ENCODE assay signal across 11 mouse cellular contexts in the genomic region with DNA sequence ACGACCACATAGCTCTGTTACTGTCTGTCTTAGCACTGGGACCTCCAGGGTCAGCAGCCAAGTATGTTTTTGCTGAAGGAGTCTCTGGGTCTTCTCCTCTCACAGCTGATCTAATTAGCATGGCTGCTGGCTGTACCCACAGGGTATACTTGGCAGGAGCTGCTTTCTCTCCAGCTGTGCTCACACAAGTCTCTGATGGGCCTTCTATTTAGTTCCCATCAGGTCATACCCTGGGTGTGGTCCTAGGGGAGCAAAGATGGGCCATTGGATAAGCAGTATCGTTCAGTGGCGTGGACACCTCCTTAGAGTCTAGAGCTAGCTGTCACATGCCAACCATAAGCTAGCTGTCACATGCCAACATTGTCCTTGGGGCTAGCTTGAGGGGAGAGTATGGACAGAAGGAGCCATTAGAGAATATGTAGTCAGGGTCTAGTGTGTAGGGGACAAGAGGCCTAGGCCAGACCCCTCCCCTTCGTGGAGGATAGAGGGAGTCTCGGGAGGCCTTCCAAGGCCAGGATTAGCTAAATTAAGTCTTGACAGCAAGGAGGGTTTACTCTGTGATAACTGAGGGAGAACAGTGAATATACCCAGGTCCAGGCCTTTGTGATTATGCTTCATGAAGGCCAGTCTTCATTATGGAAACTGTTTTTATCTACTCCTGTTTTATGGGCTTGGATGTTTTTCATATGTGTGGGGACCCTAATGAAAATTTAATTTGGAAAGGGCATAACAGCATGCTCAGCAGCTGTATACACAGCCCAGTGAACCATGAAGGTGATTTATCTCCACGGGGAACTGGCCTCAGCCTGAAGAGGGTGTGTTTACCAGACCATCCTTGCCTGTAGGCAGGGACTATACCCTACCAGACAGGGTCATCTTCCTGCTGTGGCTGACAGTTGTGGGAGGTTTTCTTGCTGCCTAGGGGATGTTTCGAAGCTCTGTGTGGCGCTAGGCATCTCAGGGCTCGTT.
DNase-seq lines count a peak whose midpoint lies in the region; ATAC-seq lines count a peak whose summit lies in the region.
"Had no signal": no experiment of that assay in that cellular context is flagged by ENCODE, and none has a peak within 500 bp of the region (broad histone marks: within the 10 kb centered on the region; RNA-seq: fewer than 3 reads in every experiment).

No protein-coding gene starts in this region.

- H3K27me3 ChIP-seq in forebrain, embryonic 13.5 days, result no peaks in the 10 kb centered on the region
- no peaks in the 10 kb centered on the region for H3K27me3 ChIP-seq in forebrain, embryonic 10.5 days (ENCODE audit: poor library complexity, severe bottlenecking)
- no peaks in the 10 kb centered on the region for H3K27me3 ChIP-seq in stomach, embryonic 15.5 days (replicated peaks)
- H3K27me3 ChIP-seq: limb, embryonic 13.5 days had no signal

- no peaks in the 10 kb centered on the region for H3K9me3 ChIP-seq in forebrain, embryonic 13.5 days (replicated peaks)
- no peaks in the 10 kb centered on the region for H3K9me3 ChIP-seq in forebrain, embryonic 10.5 days
- H3K9me3 ChIP-seq in stomach, embryonic 15.5 days, result no peaks in the 10 kb centered on the region
- H3K9me3 ChIP-seq: limb, embryonic 13.5 days had no signal

- H3K36me3 ChIP-seq in forebrain, embryonic 13.5 days (ENCODE audit: poor library complexity, severe bottlenecking), result no peaks in the 10 kb centered on the region
- no peaks in the 10 kb centered on the region for H3K36me3 ChIP-seq in forebrain, embryonic 10.5 days (replicated peaks)
- H3K36me3 ChIP-seq in stomach, embryonic 15.5 days, result no peaks in the 10 kb centered on the region
- H3K36me3 ChIP-seq: limb, embryonic 13.5 days had no signal

- 45% methylated on average over 9 of the region's 9 CpGs for WGBS in forebrain, embryonic 13.5 days
- WGBS in forebrain, embryonic 10.5 days, result 54% methylated on average over 9 of the region's 9 CpGs
- 67% methylated on average over 9 of the region's 9 CpGs for WGBS in stomach, embryonic 15.5 days

- H3K4me3 ChIP-seq in forebrain, embryonic 13.5 days, result no peak overlapping the region
- H3K4me3 ChIP-seq in forebrain, embryonic 10.5 days, result no peak overlapping the region
- H3K4me3 ChIP-seq in stomach, embryonic 15.5 days (replicated peaks), result no peak overlapping the region
- H3K4me3 ChIP-seq: limb, embryonic 13.5 days had no signal

- peaks cover 6% of the 10 kb centered on the region; the same call in 1 of the 2 replicates for H3K4me1 ChIP-seq in forebrain, embryonic 13.5 days
- H3K4me1 ChIP-seq in forebrain, embryonic 10.5 days, result peaks cover 28% of the 10 kb centered on the region
- H3K4me1 ChIP-seq in stomach, embryonic 15.5 days, result no peaks in the 10 kb centered on the region

- DNase-seq in forebrain, embryonic 10.5 days (ENCODE audit: extremely low spot score, low spot score), result no peak
- DNase-seq in lung, postnatal 10 days, result peak; percentile 36
- no peak for DNase-seq in lung, postnatal 14 days
- peak; percentile 31 for DNase-seq in lung, postnatal 25 days (ENCODE audit: low spot score)
- no peak for DNase-seq in cerebellum, postnatal 4 days (ENCODE audit: low spot score in 2 of 2)
- no peak for DNase-seq in layer of hippocampus, adult 11-12 months (ENCODE audit: low spot score)
- DNase-seq: cerebellum, postnatal 14 days had no signal

- ATAC-seq in forebrain, embryonic 13.5 days, result 0 out of 2 replicates have a peak, but pooled peaks have one; percentile 27
- peak; percentile 47; the same call in 1 of the 2 replicates for ATAC-seq in stomach, embryonic 15.5 days (ENCODE audit: insufficient read depth, low FRiP score, low read depth)
- ATAC-seq: activated CD4-positive, CD25-positive, alpha-beta regulatory T cell, adult 4 months had no signal

- H3K27ac ChIP-seq in forebrain, embryonic 13.5 days, result no peak overlapping the region
- H3K27ac ChIP-seq in forebrain, embryonic 10.5 days, result no peak overlapping the region
- H3K27ac ChIP-seq in stomach, embryonic 15.5 days, result no peak overlapping the region
- H3K27ac ChIP-seq: limb, embryonic 13.5 days had no signal

- H3K9ac ChIP-seq in forebrain, embryonic 13.5 days, result no peak overlapping the region
- no peak overlapping the region for H3K9ac ChIP-seq in stomach, embryonic 15.5 days
- H3K9ac ChIP-seq: limb, embryonic 13.5 days had no signal

- no peak overlapping the region for H3K4me2 ChIP-seq in forebrain, embryonic 13.5 days
- H3K4me2 ChIP-seq in stomach, embryonic 15.5 days, result no peak overlapping the region
- H3K4me2 ChIP-seq: limb, embryonic 13.5 days had no signal

Comparison
In these comparisons a context has a peak if more than half of its experiments do, and no peak if none do; other contexts are left out.
1. DNase-seq: peak in lung, postnatal 10 days (single experiment) and lung, postnatal 25 days (single experiment); none in forebrain, embryonic 10.5 days (single experiment), lung, postnatal 14 days (single experiment), cerebellum, postnatal 4 days (0 of 2) and layer of hippocampus, adult 11-12 months (single experiment).